Mouse (Mus musculus) limb, embryonic 14.5 days (tissue): ENCODE measurements around the gene Ildr2. TPM values are rescaled to one million over a fixed set of nuclear protein-coding genes. Genes with fewer than 3 reads are reported as not detected.
A peak's percentile ranks its signal among the peaks of the same experiment; 100 is the strongest.

ENCODE experiments used
- ATAC-seq: fragments of 200-750 bp; cut with Nextera tagmentation; 2 replicates; pipeline ENCODE4 v1.8.0; 2017; ENCODE audit warnings: low read depth, moderate number of reproducible peaks, moderate TSS enrichment; ENCODE audit not compliant: low FRiP score
- DNase-seq: peaks from one replicate; pipeline ENCODE4 v3.0.0-alpha.2; 2015; ENCODE audit warnings: low spot score
- H3K27ac ChIP-seq: fragments of 300-500 bp; sonication (generic); replicated peaks from 2 replicates; pipeline ENCODE4 v1.5.1; 2014; ENCODE audit warnings: low read depth, mild to moderate bottlenecking, low read length, moderate library complexity, mixed read lengths
- H3K27me3 ChIP-seq: fragments of 300-500 bp; sonication (generic); 2 replicates; pipeline ENCODE4 v1.6.1; 2014; ENCODE audit warnings: low read length, mixed read lengths; ENCODE audit not compliant: control insufficient read depth, insufficient read depth
- H3K36me3 ChIP-seq: fragments of 300-500 bp; sonication (generic); 2 replicates; pipeline ENCODE4 v1.6.1; 2014; ENCODE audit warnings: mild to moderate bottlenecking, low read length, moderate library complexity, mixed read lengths; ENCODE audit not compliant: control insufficient read depth, insufficient read depth
- H3K4me1 ChIP-seq: fragments of 300-500 bp; sonication (generic); 2 replicates; pipeline ENCODE4 v1.6.1; 2014; ENCODE audit warnings: antibody characterized with exemption, low read length, mixed read lengths; ENCODE audit not compliant: control insufficient read depth, insufficient read depth
- H3K4me2 ChIP-seq: fragments of 300-500 bp; sonication (generic); replicated peaks from 2 replicates; pipeline ENCODE4 v1.6.1; 2014; ENCODE audit warnings: low read depth, mild to moderate bottlenecking, low read length, moderate library complexity; ENCODE audit not compliant: severe bottlenecking
- H3K4me3 ChIP-seq: fragments of 300-500 bp; sonication (generic); replicated peaks from 2 replicates; pipeline ENCODE4 v1.5.1; 2014; ENCODE audit warnings: low read length
- H3K9ac ChIP-seq: fragments of 300-500 bp; sonication (generic); 2 replicates; pipeline ENCODE4 v1.6.1; 2014; ENCODE audit warnings: mild to moderate bottlenecking, low read depth, low read length, moderate library complexity; ENCODE audit not compliant: severe bottlenecking
- H3K9me3 ChIP-seq: fragments of 300-500 bp; sonication (generic); 2 replicates; pipeline ENCODE4 v1.6.1; 2016; ENCODE audit warnings: low read length; ENCODE audit not compliant: control insufficient read depth
- POLR2A ChIP-seq: fragments of 200-500 bp; IDR thresholded peaks from 2 replicates; pipeline ENCODE4 v1.8.0; 2012; ENCODE audit warnings: inconsistent platforms, mild to moderate bottlenecking, moderate library complexity, borderline replicate concordance; ENCODE audit not compliant: insufficient read depth, insufficient read length; ENCODE audit errors: extremely low read depth
- WGBS: fragments of 180-500 bp; shearing (Covaris S2); extraction: QIAGEN DNeasy Blood & Tissue Kit; methylation state at CpG from one replicate; pipeline ENCODE4 v1.1.7; 2014; 5-methylcytosine and 5-hydroxymethylcytosine counted together
- polyA plus RNA-seq, 2 experiments: library from polyadenylated mRNA; depleted of rRNA in 1 of 2; stranded (reverse) in 1 of 2; unstranded in 1 of 2; fragments of >200 nt; fragmentation: Nextera tagmentation in 1 of 2; extraction: Ambion mirVana in 1 of 2; gene quantifications; 2 replicates each; pipeline versions ENCODE4 v1.2.1 to v1.2.3; 2012 to 2014

Gene Ildr2
- polyA plus RNA-seq, 2 experiments: 0.31 to 0.33 TPM

DNA sequence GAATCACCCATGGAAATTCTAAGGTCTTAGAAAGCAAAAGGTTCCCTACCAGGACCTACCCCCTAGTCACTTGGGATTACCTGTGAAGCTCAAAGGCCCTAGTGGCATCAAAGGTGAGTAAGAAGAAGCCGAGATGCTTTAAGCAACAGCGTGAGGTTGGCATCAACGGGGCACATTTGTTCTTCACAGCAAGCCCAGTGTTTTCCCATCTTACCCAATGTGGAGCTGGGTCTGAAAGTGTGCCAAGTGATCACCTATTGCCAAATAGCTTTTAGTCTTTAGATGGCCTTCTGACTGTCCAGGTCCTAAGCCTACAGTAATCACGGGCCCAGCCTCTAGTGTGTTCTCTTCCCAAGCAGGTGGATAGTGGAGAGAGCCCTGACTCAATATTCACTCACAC is 61.8 kb downstream of the Ildr2 start:
- no peak for TF ChIP-seq POLR2A
- no peaks in the 10 kb centered on the region for H3K36me3 ChIP-seq
- H3K4me1 ChIP-seq: no peaks in the 10 kb centered on the region
- no peak overlapping the region for H3K9ac ChIP-seq
- 80% methylated on average over 4 of the region's 4 CpGs for WGBS
- no peaks in the 10 kb centered on the region for H3K27me3 ChIP-seq
- DNase-seq: no peak
- H3K4me3 ChIP-seq: no peak overlapping the region
- H3K27ac ChIP-seq: no peak overlapping the region
- no peak for ATAC-seq
- H3K9me3 ChIP-seq: no peaks in the 10 kb centered on the region
- H3K4me2 ChIP-seq: no peak overlapping the region

DNA sequence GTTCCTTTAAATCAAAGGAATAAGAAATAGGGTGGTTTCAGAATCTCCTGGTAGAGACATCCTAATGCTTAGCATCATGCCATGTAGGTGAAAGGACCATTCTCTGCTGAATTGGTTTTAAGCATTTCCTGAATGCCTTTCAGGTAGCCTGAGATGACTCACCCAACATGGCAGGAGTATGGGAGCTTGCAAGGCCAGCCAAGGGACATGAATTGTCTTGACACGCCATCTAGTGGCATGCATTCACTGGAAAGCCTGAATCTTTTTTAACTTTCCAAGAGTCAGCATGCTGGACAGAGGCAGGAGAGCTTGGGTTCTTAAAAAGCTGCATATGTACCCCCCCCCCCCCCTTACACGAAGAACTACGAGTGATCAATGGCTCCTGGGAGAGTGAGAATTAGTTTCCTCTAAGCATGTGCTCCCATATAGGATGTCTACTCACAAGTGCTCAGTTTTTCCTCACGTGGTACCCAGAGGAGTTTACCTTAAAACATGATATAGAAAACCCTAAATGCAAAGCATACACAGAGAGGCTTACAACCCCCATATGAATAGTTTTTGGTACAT is 65.3 kb downstream of the Ildr2 start:
- Histone ChIP-seq H3K27ac (no peak overlapping the region), H3K27me3 (no peaks in the 10 kb centered on the region), H3K9me3 (no peaks in the 10 kb centered on the region), H3K4me3 (no peak overlapping the region), H3K9ac (no peak overlapping the region), H3K4me2 (no peak overlapping the region), H3K36me3 (no peaks in the 10 kb centered on the region), H3K4me1 (no peaks in the 10 kb centered on the region)
- ATAC-seq: no peak
- 11% methylated on average over 4 of the region's 4 CpGs for WGBS
- DNase-seq: peak; percentile 69
- TF ChIP-seq POLR2A: no peak

DNA sequence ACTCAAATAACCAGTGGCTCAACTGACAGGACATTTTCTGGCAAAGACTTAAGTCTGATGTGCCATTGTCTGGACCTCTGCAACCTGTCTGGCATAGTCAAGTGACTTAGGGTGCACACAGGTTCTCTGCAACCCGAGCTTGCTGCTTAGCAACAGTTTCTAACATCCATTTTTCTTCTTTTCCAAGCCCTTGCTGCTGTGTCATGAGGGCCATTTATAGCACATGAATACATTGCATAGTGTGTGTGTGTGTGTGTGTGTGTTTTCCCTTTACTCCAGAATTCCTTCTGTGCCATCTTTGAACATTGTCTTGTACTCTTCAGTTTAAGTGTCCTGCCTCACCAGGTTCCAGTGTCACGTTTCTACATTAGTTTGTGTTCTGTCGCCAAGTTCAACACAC is 72.5 kb downstream of the Ildr2 start:
- DNase-seq (no peak), ATAC-seq (no peak)
- 72% methylated on average over 3 of the region's 3 CpGs for WGBS
- Histone ChIP-seq H3K4me2 (no peak overlapping the region), H3K27ac (no peak overlapping the region), H3K27me3 (no peaks in the 10 kb centered on the region), H3K4me3 (no peak overlapping the region), H3K9ac (no peak overlapping the region), H3K4me1 (no peaks in the 10 kb centered on the region), H3K9me3 (no peaks in the 10 kb centered on the region), H3K36me3 (no peaks in the 10 kb centered on the region)
- no peak for TF ChIP-seq POLR2A

DNA sequence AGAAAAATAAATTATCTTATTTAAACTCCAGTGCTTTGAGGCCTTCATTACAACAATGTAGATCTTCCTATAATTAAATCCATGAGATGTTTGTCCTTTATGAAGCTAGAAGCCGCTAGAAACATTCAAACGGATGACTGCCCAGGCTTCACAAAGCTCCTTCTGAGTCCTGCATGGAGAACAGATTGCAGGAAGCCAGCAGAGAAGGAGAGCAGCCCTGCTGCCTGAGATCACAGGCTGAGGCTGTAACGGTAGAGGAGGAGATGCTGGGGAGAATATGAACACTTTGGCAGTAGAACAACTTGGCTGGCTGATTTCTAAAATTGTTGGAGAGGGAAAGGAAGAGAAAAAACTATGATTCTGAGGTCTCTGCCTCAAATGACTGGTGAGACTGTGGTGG is 76.8 kb downstream of the Ildr2 start:
- no peaks in the 10 kb centered on the region for H3K27me3 ChIP-seq
- H3K27ac ChIP-seq: no peak overlapping the region
- DNase-seq (no peak), ATAC-seq (no peak)
- H3K4me2 ChIP-seq: no peak overlapping the region
- H3K9ac ChIP-seq: no peak overlapping the region
- WGBS: 57% methylated on average over 3 of the region's 3 CpGs
- no peak overlapping the region for H3K4me3 ChIP-seq
- H3K4me1 ChIP-seq: no peaks in the 10 kb centered on the region
- TF ChIP-seq POLR2A: no peak
- no peaks in the 10 kb centered on the region for H3K9me3 ChIP-seq
- H3K36me3 ChIP-seq: no peaks in the 10 kb centered on the region

DNA sequence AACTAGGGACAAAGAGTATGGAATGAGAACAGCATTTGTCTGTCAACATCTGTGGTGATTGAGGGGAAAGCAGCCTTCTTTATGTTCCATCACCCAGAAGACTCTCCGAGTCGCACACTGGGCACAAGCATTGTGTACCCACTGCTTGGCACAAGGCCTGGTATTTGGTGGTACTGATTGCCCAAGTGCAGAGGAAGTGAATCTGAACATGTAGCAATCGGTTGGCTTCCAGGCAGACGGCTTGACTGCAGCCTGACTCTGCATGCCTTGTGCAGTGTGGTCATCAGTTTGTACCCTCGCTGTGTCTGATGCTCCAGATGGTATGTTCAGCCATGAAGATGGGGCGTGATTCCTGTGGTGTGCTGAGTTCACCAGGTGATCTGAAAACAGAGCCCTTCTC is 85.2 kb downstream of the Ildr2 start:
- no peak overlapping the region for H3K9ac ChIP-seq
- H3K9me3 ChIP-seq: no peaks in the 10 kb centered on the region
- H3K4me1 ChIP-seq: no peaks in the 10 kb centered on the region
- no peak overlapping the region for H3K27ac ChIP-seq
- no peak for ATAC-seq
- no peaks in the 10 kb centered on the region for H3K36me3 ChIP-seq
- no peak overlapping the region for H3K4me3 ChIP-seq
- no peak for TF ChIP-seq POLR2A
- DNase-seq: no peak
- WGBS: 91% methylated on average over 6 of the region's 6 CpGs
- H3K4me2 ChIP-seq: no peak overlapping the region
- H3K27me3 ChIP-seq: no peaks in the 10 kb centered on the region

DNA sequence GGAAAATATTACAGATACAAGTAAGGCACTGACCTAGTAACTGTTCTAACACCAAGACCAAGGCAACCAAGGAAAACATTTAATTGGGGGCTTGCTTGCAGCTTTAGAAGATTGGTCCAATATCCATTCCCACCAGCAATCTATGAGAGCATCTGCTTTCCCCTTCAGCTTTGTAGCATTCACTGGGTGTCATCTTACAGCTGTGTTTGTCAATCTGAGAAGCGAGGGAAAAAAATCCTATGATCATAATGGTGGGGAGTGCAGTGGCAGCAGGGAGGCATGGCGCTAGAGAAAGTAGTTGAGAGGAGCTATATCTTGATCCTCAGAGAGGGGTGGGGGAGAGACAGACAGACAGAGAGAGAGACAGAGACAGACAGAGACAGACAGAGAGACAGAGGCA is 88.1 kb downstream of the Ildr2 start:
- no peaks in the 10 kb centered on the region for H3K9me3 ChIP-seq
- 60% methylated on average over 2 of the region's 2 CpGs for WGBS
- H3K4me1 ChIP-seq: no peaks in the 10 kb centered on the region
- TF ChIP-seq POLR2A: no peak
- no peaks in the 10 kb centered on the region for H3K27me3 ChIP-seq
- no peak for ATAC-seq
- no peak overlapping the region for H3K4me3 ChIP-seq
- H3K27ac ChIP-seq: no peak overlapping the region
- H3K9ac ChIP-seq: no peak overlapping the region
- no peaks in the 10 kb centered on the region for H3K36me3 ChIP-seq
- no peak overlapping the region for H3K4me2 ChIP-seq
- DNase-seq: no peak
